Mouse (Mus musculus): ENCODE results near the gene Pex10. TPM values are rescaled to one million over a fixed set of nuclear protein-coding genes. Genes with fewer than 3 reads are reported as not detected.

Gene Pex10
- total and polyA plus RNA-seq, 2 experiments from 2014 or later = 16.6 to 17.3 TPM

GRCm38 (mm10) chr4:155113766-155114410 lies 47.1 kb downstream of the Pex10 start:
- TF ChIP-seq CTCF (IDR thresholded peaks at IDR 0.05; ENCODE audit: low read depth) = no peak
- TF ChIP-seq EP300 (IDR thresholded peaks at IDR 0.05; ENCODE audit: low read depth) = no peak
- Histone ChIP-seq H3K27me3 (ENCODE audit: control insufficient read depth, insufficient read depth, low read length) (no peaks in the 10 kb centered on the region), H3K9me3 (replicated peaks; ENCODE audit: control insufficient read depth, low read length) (no peaks in the 10 kb centered on the region), H3K4me2 (ENCODE audit: low read depth, low read length) (no peak overlapping the region), H3K27ac (ENCODE audit: low read depth) (no peak overlapping the region), H3K4me1 (ENCODE audit: control insufficient read depth, insufficient read depth) (no peaks in the 10 kb centered on the region), H3K36me3 (replicated peaks; ENCODE audit: control insufficient read depth, insufficient read depth, low read length) (no peaks in the 10 kb centered on the region), H3K9ac (replicated peaks; ENCODE audit: low read depth, low read length) (no peak overlapping the region), H3K4me3 (ENCODE audit: low read depth, low read length) (no peak overlapping the region)
- ATAC-seq (ENCODE audit: insufficient read depth, low read depth) = no peak
- 59% methylated on average over 8 of the region's 8 CpGs for WGBS
- no peak for DNase-seq (ENCODE audit: low spot score)

GRCm38 (mm10) chr4:155116607-155117006 lies 49.8 kb downstream of the Pex10 start:
- Histone ChIP-seq H3K4me2 (ENCODE audit: low read depth, low read length) (no peak overlapping the region), H3K4me1 (ENCODE audit: control insufficient read depth, insufficient read depth) (no peaks in the 10 kb centered on the region), H3K9ac (replicated peaks; ENCODE audit: low read depth, low read length) (no peak overlapping the region), H3K27ac (ENCODE audit: low read depth) (no peak overlapping the region), H3K36me3 (replicated peaks; ENCODE audit: control insufficient read depth, insufficient read depth, low read length) (no peaks in the 10 kb centered on the region), H3K9me3 (replicated peaks; ENCODE audit: control insufficient read depth, low read length) (no peaks in the 10 kb centered on the region), H3K27me3 (ENCODE audit: control insufficient read depth, insufficient read depth, low read length) (no peaks in the 10 kb centered on the region), H3K4me3 (ENCODE audit: low read depth, low read length) (no peak overlapping the region)
- WGBS = 66% methylated on average over 4 of the region's 4 CpGs
- DNase-seq (ENCODE audit: low spot score) = no peak
- TF ChIP-seq CTCF (IDR thresholded peaks at IDR 0.05; ENCODE audit: low read depth) (no peak), EP300 (IDR thresholded peaks at IDR 0.05; ENCODE audit: low read depth) (no peak)
- ATAC-seq (ENCODE audit: insufficient read depth, low read depth) = no peak

DNA sequence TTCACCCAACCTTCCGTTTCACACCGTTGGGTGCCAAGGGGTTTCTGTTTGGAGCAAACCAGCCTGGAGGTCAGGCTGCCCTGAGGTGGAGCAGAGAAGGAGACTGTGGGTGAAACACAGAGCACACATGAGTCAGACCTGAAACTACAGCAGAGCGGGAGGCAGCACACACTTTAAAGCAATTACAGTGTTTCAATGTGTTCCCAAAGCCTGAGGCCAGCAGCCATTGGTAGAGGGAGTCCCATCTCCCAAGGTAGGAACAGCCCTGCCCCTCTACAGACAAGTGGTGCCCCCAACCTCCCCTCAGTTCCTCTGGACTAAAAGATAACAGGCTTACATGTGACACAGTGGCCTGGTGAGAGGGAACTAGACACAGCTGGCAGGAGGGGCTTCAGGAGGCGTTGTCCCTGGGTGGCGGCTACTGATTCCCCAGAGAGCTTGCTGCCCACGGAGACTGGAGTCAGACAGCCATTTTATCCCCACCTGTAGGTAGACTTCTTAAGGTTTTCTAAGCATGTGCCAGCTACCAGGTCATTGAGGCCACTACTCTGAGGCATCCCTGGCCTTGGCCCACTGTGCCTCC lies 50.7 kb downstream of the Pex10 start:
- Histone ChIP-seq H3K9ac (replicated peaks; ENCODE audit: low read depth, low read length) (no peak overlapping the region), H3K27me3 (ENCODE audit: control insufficient read depth, insufficient read depth, low read length) (no peaks in the 10 kb centered on the region), H3K4me2 (ENCODE audit: low read depth, low read length) (no peak overlapping the region), H3K27ac (ENCODE audit: low read depth) (no peak overlapping the region), H3K4me1 (ENCODE audit: control insufficient read depth, insufficient read depth) (peaks cover 5% of the 10 kb centered on the region), H3K4me3 (ENCODE audit: low read depth, low read length) (no peak overlapping the region), H3K36me3 (replicated peaks; ENCODE audit: control insufficient read depth, insufficient read depth, low read length) (no peaks in the 10 kb centered on the region), H3K9me3 (replicated peaks; ENCODE audit: control insufficient read depth, low read length) (no peaks in the 10 kb centered on the region)
- ATAC-seq (ENCODE audit: insufficient read depth, low read depth) = no peak
- TF ChIP-seq EP300 (IDR thresholded peaks at IDR 0.05; ENCODE audit: low read depth) (no peak), CTCF (IDR thresholded peaks at IDR 0.05; ENCODE audit: low read depth) (no peak)
- no peak for DNase-seq (ENCODE audit: low spot score)
- 75% methylated on average over 6 of the region's 6 CpGs for WGBS

GRCm38 (mm10) chr4:155118278-155118677 lies 51.5 kb downstream of the Pex10 start:
- Histone ChIP-seq H3K4me3 (ENCODE audit: low read depth, low read length) (no peak overlapping the region), H3K27me3 (ENCODE audit: control insufficient read depth, insufficient read depth, low read length) (no peaks in the 10 kb centered on the region), H3K9ac (replicated peaks; ENCODE audit: low read depth, low read length) (no peak overlapping the region), H3K9me3 (replicated peaks; ENCODE audit: control insufficient read depth, low read length) (no peaks in the 10 kb centered on the region), H3K27ac (ENCODE audit: low read depth) (no peak overlapping the region), H3K4me2 (ENCODE audit: low read depth, low read length) (no peak overlapping the region), H3K36me3 (replicated peaks; ENCODE audit: control insufficient read depth, insufficient read depth, low read length) (no peaks in the 10 kb centered on the region), H3K4me1 (ENCODE audit: control insufficient read depth, insufficient read depth) (peaks cover 11% of the 10 kb centered on the region)
- TF ChIP-seq CTCF (IDR thresholded peaks at IDR 0.05; ENCODE audit: low read depth) (no peak), EP300 (IDR thresholded peaks at IDR 0.05; ENCODE audit: low read depth) (no peak)
- DNase-seq (ENCODE audit: low spot score) = no peak
- 95% methylated on average over 10 of the region's 10 CpGs for WGBS
- ATAC-seq (ENCODE audit: insufficient read depth, low read depth) = no peak

DNA sequence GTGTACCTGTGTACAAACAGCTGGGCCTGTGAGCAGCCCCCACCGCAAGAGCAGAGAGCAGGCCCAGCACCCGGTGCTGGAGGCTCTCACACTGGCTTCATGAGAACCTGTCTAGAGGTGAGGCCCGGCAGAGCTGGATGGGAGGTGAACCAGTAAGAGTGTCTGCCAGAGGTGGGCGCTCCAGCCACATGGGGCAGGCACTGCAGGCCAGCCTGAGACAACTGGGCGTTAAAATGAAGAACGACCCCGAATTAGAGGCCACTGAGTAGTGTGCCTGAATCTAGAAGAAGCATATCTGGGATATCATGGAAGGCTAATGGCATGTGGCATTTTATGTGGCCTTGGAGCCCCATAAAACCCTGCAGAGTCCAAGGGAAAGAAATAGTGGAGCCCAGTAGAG lies 53.2 kb downstream of the Pex10 start:
- Histone ChIP-seq H3K9ac (replicated peaks; ENCODE audit: low read depth, low read length) (no peak overlapping the region), H3K27me3 (ENCODE audit: control insufficient read depth, insufficient read depth, low read length) (no peaks in the 10 kb centered on the region), H3K27ac (ENCODE audit: low read depth) (no peak overlapping the region), H3K36me3 (replicated peaks; ENCODE audit: control insufficient read depth, insufficient read depth, low read length) (no peaks in the 10 kb centered on the region), H3K9me3 (replicated peaks; ENCODE audit: control insufficient read depth, low read length) (no peaks in the 10 kb centered on the region), H3K4me3 (ENCODE audit: low read depth, low read length) (no peak overlapping the region), H3K4me1 (ENCODE audit: control insufficient read depth, insufficient read depth) (peaks cover 11% of the 10 kb centered on the region), H3K4me2 (ENCODE audit: low read depth, low read length) (no peak overlapping the region)
- WGBS = 82% methylated on average over 7 of the region's 7 CpGs
- DNase-seq (ENCODE audit: low spot score) (no peak), ATAC-seq (ENCODE audit: insufficient read depth, low read depth) (no peak)
- TF ChIP-seq CTCF (IDR thresholded peaks at IDR 0.05; ENCODE audit: low read depth) (no peak), EP300 (IDR thresholded peaks at IDR 0.05; ENCODE audit: low read depth) (no peak)

- no peak for ATAC-seq (ENCODE audit: insufficient read depth, low read depth)
- DNase-seq (ENCODE audit: low spot score) = no peak
- Histone ChIP-seq H3K9me3 (replicated peaks; ENCODE audit: control insufficient read depth, low read length) (no peaks in the 10 kb centered on the region), H3K4me3 (ENCODE audit: low read depth, low read length) (no peak overlapping the region), H3K36me3 (replicated peaks; ENCODE audit: control insufficient read depth, insufficient read depth, low read length) (no peaks in the 10 kb centered on the region), H3K9ac (replicated peaks; ENCODE audit: low read depth, low read length) (no peak overlapping the region), H3K4me2 (ENCODE audit: low read depth, low read length) (no peak overlapping the region), H3K27ac (ENCODE audit: low read depth) (no peak overlapping the region), H3K27me3 (ENCODE audit: control insufficient read depth, insufficient read depth, low read length) (no peaks in the 10 kb centered on the region), H3K4me1 (ENCODE audit: control insufficient read depth, insufficient read depth) (peaks cover 11% of the 10 kb centered on the region)
- TF ChIP-seq EP300 (IDR thresholded peaks at IDR 0.05; ENCODE audit: low read depth) (no peak), CTCF (IDR thresholded peaks at IDR 0.05; ENCODE audit: low read depth) (no peak)
- WGBS = 63% methylated on average over 5 of the region's 5 CpGs
Observed at GRCm38 (mm10) chr4:155120583-155120982, 53.8 kb downstream of the Pex10 start.
